Mouse (Mus musculus) NIH3T3 (cell line): ENCODE measurements around the gene Lhx6.

Experiments
- DNase-seq: peaks from one replicate; pipeline ENCODE4 v3.0.0-alpha.2; 2012; ENCODE audit warnings: low read depth

Gene Lhx6

GRCm38 (mm10) chr2:36093301-36093700 is 11.9 kb downstream of the Lhx6 start:
- no peak for DNase-seq

GRCm38 (mm10) chr2:36092748-36093147 is 12.5 kb downstream of the Lhx6 start:
- no peak for DNase-seq

GRCm38 (mm10) chr2:36090853-36091741 is 14.1 kb downstream of the Lhx6 start:
- no peak for DNase-seq

GRCm38 (mm10) chr2:36089190-36089589 is 16.0 kb downstream of the Lhx6 start:
- DNase-seq, result no peak

GRCm38 (mm10) chr2:36085041-36085440 is 20.2 kb downstream of the Lhx6 start:
- DNase-seq, result no peak

GRCm38 (mm10) chr2:36082802-36083580 is 22.2 kb downstream of the Lhx6 start:
- DNase-seq, result peak; percentile 52

- DNase-seq, result peak; percentile 27
These were observed 23.8 kb downstream of the Lhx6 start for GRCm38 (mm10) chr2:36081446-36081845.

GRCm38 (mm10) chr2:36077160-36077761 is 27.9 kb downstream of the Lhx6 start:
- no peak for DNase-seq

GRCm38 (mm10) chr2:36075210-36075609 is 30.0 kb downstream of the Lhx6 start:
- DNase-seq, result no peak

GRCm38 (mm10) chr2:36073781-36074180 is 31.4 kb downstream of the Lhx6 start:
- no peak for DNase-seq

GRCm38 (mm10) chr2:36071660-36072305 is 33.4 kb downstream of the Lhx6 start:
- no peak for DNase-seq

GRCm38 (mm10) chr2:36067132-36067531 is 38.1 kb downstream of the Lhx6 start:
- DNase-seq, result no peak

GRCm38 (mm10) chr2:36061409-36061808 is 43.8 kb downstream of the Lhx6 start:
- DNase-seq, result no peak

- peak; percentile 48 for DNase-seq
These were observed 49.0 kb downstream of the Lhx6 start for GRCm38 (mm10) chr2:36056248-36056647.

- DNase-seq, result peak; percentile 52
These were observed 52.0 kb downstream of the Lhx6 start for GRCm38 (mm10) chr2:36053249-36053648.

- DNase-seq, result no peak
These were observed 55.6 kb downstream of the Lhx6 start for GRCm38 (mm10) chr2:36049567-36049954.

GRCm38 (mm10) chr2:36048748-36049566 is 56.3 kb downstream of the Lhx6 start, which contains the start of the genes Ndufa8 and Morn5:
Gene Ndufa8, minus strand, starts transcription at chr2:36049406.
Gene Morn5, plus strand, starts transcription at chr2:36049458.
- peak; percentile 99 for DNase-seq

GRCm38 (mm10) chr2:36048164-36048563 is 57.0 kb downstream of the Lhx6 start:
- DNase-seq, result no peak

- no peak for DNase-seq
These were observed 64.3 kb downstream of the Lhx6 start for GRCm38 (mm10) chr2:36040872-36041271.

- no peak for DNase-seq
These were observed 65.8 kb downstream of the Lhx6 start for GRCm38 (mm10) chr2:36039297-36039985.
